Mouse (Mus musculus): ENCODE results near the gene Pcnx4. TPM values are rescaled to one million over a fixed set of nuclear protein-coding genes. Genes with fewer than 3 reads are reported as not detected.
"Not testable (repeated sequence)": the region's sequence is repeated elsewhere in the genome, so short reads cannot be mapped to it uniquely, and the experiment has no call there.

Gene Pcnx4
- total RNA-seq, 2 experiments from 2014 or later: 1.8 to 2.2 TPM

DNA sequence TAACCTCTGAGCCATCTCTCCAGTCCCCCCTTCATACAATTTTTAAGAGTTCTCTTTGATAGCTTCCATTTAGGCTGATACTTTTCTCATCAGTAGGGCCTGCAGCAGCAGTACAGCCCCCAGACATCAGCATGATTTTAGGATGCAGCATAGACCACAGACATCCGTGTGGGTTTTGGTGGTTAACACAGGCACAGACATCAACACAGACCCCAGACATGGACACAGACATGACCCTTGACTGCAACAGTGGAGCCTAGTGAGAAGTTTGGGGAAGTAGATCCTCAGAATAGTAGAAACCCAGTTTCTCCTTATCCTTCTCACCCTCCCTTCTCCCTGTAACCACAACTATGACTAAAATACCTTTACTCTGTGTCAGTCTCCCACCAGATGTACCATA, 49.2 kb downstream of the Pcnx4 start:
- DNase-seq: no peak
- intact Hi-C loops (cut with DNase I): no loop called here

DNA sequence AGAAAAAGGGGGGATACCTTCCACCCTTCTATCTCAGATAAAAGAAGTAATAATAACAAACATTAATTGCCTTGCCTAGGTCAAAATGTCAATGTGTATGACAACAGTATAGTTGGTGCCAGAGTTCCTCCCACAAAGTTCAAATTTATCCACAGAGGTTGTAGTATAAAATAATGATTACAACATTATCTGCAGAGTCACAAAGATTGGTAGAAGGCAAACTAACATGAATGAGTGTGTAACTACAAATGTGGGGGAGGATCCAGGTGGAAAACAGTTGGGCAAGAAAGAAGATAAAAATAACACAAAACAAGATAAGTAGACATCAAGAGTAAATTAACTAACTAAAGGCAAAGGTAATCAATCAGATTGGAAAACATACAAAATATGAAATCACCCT, 56.8 kb downstream of the Pcnx4 start:
- intact Hi-C loops (cut with DNase I): no loop called here

GRCm38 (mm10) chr12:72594001-72594400, 57.8 kb downstream of the Pcnx4 start:
- DNase-seq: no peak
- intact Hi-C loops (cut with DNase I): no loop called here

More for the DNA sequence above, 56.8 kb downstream of the Pcnx4 start:
- no peak for DNase-seq

- intact Hi-C loops (cut with DNase I); DNase-seq: not testable (repeated sequence)
Observed at GRCm38 (mm10) chr12:72598731-72599130, 62.5 kb downstream of the Pcnx4 start.

DNA sequence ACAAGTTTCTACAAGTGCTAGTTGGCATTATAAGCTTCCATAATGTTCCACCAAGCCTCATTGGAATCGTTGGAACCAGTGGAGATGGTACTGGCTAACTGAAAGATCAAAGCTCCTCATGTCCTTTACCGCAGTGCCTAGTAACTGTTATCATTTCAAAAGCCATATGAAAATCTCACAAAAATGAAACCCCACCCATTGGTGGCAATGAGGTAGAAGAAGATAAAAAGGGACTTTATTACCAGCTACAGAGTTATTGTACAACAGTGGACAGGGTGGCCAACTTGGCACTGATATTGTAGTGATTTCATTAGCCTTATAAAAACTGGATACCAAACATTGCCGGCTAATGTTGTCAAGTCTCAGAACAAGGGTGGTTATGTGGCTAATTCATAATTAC, 75.9 kb downstream of the Pcnx4 start:
- no peak for DNase-seq
- intact Hi-C loops (cut with DNase I): no loop called here

GRCm38 (mm10) chr12:72620856-72621255, 84.7 kb downstream of the Pcnx4 start:
- no peak for DNase-seq
- intact Hi-C loops (cut with DNase I): no loop called here

GRCm38 (mm10) chr12:72621441-72621840, 85.3 kb downstream of the Pcnx4 start:
- DNase-seq: no peak
- intact Hi-C loops (cut with DNase I): no loop called here

GRCm38 (mm10) chr12:72622853-72623496, 86.8 kb downstream of the Pcnx4 start:
- no peak for DNase-seq
- intact Hi-C loops (cut with DNase I): no loop called here

DNA sequence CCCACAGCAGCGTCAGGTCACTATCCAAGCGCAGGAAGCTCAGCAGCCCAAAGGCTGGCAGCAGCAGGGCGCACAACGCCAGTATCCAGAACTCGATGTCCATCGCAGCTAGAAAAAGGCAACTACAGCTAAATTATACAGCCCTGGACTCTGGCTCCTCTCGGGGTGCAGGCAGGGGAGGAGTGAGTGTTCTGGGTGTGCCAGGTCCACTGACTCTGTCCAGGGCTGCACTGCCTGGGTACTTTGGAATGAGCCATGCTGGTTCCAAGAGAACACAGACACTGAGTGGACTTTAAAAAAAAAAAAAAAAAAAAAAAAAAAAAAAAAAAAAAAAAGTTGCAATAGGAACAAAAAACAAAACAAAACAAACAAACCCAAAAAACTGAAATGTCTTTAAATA, 92.6 kb downstream of the Pcnx4 start:
- DNase-seq: no peak
- intact Hi-C loops (cut with DNase I): no loop called here

Other genes with a start within 250 kb of the Pcnx4 start
- gene Rtn1, start 127.3 kb upstream of the Pcnx4 start, total RNA-seq (2021): 1 to 10 TPM; 1.0 to 1.1 TPM
- gene Lrrc9, start 94.5 kb upstream of the Pcnx4 start, total RNA-seq (2021): under 1 TPM in 1 of 2 experiments, not detected in 1; 0.23 TPM
- gene Gm4756, start 113.3 kb downstream of the Pcnx4 start, total RNA-seq (2021): not detected
- 10 to 100 TPM; 14.8 to 17.9 TPM for gene Dhrs7, start 128.5 kb downstream of the Pcnx4 start, total RNA-seq (2021)
- gene Ppm1a, start 221.1 kb downstream of the Pcnx4 start, total RNA-seq (2021): 100 to 1,000 TPM; 241 to 264 TPM